Mouse (Mus musculus): ENCODE measurements around the gene Ttc4. TPM values are rescaled to one million over a fixed set of nuclear protein-coding genes. Genes with fewer than 3 reads are reported as not detected.

The Ttc4 gene
- total RNA-seq, 2 experiments from 2014 or later: 28.8 to 32.3 TPM

- DNase-seq (ENCODE audit: low spot score in 2 of 2): no peak
Observed at GRCm38 (mm10) chr4:106614881-106615280, 63.9 kb downstream of the Ttc4 start.

DNA sequence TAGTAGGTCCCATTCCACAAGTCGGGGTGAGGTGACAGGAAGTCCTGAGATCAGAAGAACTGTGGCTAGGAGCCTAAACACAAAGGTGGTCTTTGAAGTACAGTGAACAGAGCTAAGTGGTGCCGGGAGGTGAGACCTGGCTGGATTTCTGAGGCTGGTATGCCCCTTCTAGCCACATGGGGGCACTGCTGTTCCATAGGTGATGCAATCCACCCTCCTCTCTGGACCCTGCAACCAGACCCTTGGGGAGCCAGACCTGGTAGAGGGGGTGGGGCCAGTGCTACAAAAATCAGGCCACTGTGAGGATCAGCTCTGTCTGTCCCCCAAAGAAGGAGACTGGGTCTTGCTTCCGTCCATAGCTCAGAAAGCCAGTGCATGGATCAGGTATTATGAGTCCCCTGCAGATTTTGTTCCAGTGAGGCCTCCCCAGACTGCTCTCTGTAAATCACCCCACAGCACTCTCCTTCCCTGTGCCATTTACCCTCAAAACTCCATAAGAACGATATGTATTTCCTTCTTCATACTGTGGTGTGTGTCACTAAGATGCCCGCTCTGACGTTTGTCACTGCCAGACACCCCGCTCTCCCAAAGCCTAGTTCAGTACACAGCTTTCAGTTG is 64.5 kb downstream of the Ttc4 start:
- DNase-seq (ENCODE audit: low spot score in 2 of 2): peak; percentile 39 to 54

DNA sequence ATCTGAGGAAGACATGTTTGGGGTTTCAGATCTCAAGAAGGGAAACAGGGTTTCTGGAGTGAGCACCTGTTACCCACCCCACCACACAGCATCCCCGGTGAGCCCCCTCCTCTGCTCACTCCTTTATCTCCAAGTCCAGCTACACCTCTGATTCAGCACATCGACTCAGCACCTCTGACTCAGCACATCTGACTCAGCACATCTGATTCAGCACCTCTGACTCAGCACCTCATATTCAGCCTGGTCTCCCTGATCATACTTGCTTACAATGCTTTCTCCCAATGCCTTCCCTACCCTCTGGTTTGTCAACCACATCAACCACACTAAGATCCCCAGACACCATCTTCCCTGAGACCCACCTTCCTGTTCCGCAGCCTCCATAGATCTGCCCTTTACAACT is 65.2 kb downstream of the Ttc4 start:
- DNase-seq (ENCODE audit: low spot score in 2 of 2): no peak

- no peak for DNase-seq (ENCODE audit: low spot score in 2 of 2)
Observed at GRCm38 (mm10) chr4:106613105-106613504, 65.6 kb downstream of the Ttc4 start.

Other genes starting within 250 kb of the Ttc4 start
- gene Pcsk9, start 214.6 kb downstream of the Ttc4 start, total RNA-seq (2021): under 1 TPM; 0.66 to 0.70 TPM
- under 1 TPM; 0.18 to 0.25 TPM for gene Bsnd, start 186.7 kb downstream of the Ttc4 start, total RNA-seq (2021)
- gene Dhcr24, start 117.9 kb downstream of the Ttc4 start, total RNA-seq (2021): 10 to 100 TPM; 36.0 to 45.6 TPM
- gene Lexm, start 61.7 kb downstream of the Ttc4 start, total RNA-seq (2021): not detected
- gene Ttc22, start 56.5 kb downstream of the Ttc4 start, total RNA-seq (2021): under 1 TPM; 0.29 to 0.44 TPM
- gene Pars2, start 27.9 kb downstream of the Ttc4 start, total RNA-seq (2021): 1 to 10 TPM; 5.2 to 6.4 TPM
- 1 to 10 TPM in 1 of 2 experiments, under 1 TPM in 1; 0.52 to 1.2 TPM for gene Mroh7, start 52.0 kb upstream of the Ttc4 start, total RNA-seq (2021)
- gene Fam151a, start 54.9 kb upstream of the Ttc4 start, total RNA-seq (2021): not detected
- 10 to 100 TPM; 12.3 to 15.8 TPM for gene Acot11, start 126.1 kb upstream of the Ttc4 start, total RNA-seq (2021)
- gene Ssbp3, start 231.8 kb upstream of the Ttc4 start, total RNA-seq (2021): 10 to 100 TPM; 65.7 to 73.4 TPM